Mouse (Mus musculus) MEL (cell line): ENCODE results near the gene Trpt1.

Experiments used
- CTCF ChIP-seq, 3 experiments: IDR thresholded peaks in 2 of 3; conservative IDR thresholded peaks in 1 of 3; 2 replicates each; pipeline ENCODE4 v1.5.1; 2011 to 2012; ENCODE audit warnings: low read length in 3 of 3, low read depth in 2 of 3, mild to moderate bottlenecking in 2 of 3, improper control_type of control experiment in 1 of 3, inconsistent platforms in 1 of 3, mixed read lengths in 1 of 3, moderate library complexity in 1 of 3; ENCODE audit not compliant: control insufficient read depth in 1 of 3, insufficient read depth in 1 of 3, poor library complexity in 1 of 3, severe bottlenecking in 1 of 3
- GABPA ChIP-seq: IDR thresholded peaks from 2 replicates; pipeline ENCODE4 v1.6.1; 2012; ENCODE audit warnings: low read depth, mild to moderate bottlenecking, inconsistent platforms, low read length, improper control_type of control experiment, moderate library complexity
- MAX ChIP-seq: IDR thresholded peaks from 2 replicates; pipeline ENCODE4 v1.6.1; 2011; ENCODE audit warnings: low read length, improper control_type of control experiment
- MEF2A ChIP-seq: IDR thresholded peaks from 2 replicates; pipeline ENCODE4 v1.6.1; 2014; ENCODE audit warnings: low read depth, mild to moderate bottlenecking, inconsistent platforms, low read length, improper control_type of control experiment; ENCODE audit not compliant: poor library complexity, insufficient replicate concordance, severe bottlenecking; ENCODE audit errors: extremely low read depth
- NRF1 ChIP-seq: IDR thresholded peaks from 2 replicates; pipeline ENCODE4 v1.6.1; 2014; ENCODE audit warnings: low read depth, mild to moderate bottlenecking, inconsistent platforms, low read length, improper control_type of control experiment, moderate library complexity; ENCODE audit not compliant: poor library complexity, insufficient read depth, severe bottlenecking
- POLR2A ChIP-seq, 2 experiments: IDR thresholded peaks; 2 replicates each; pipeline ENCODE4 v1.6.1; 2011 to 2012; ENCODE audit warnings: low read length in 2 of 2, mild to moderate bottlenecking in 2 of 2, control low read depth in 1 of 2, improper control_type of control experiment in 1 of 2, low read depth in 1 of 2, moderate library complexity in 1 of 2; ENCODE audit not compliant: control insufficient read depth in 1 of 2, insufficient read depth in 1 of 2, poor library complexity in 1 of 2
- SIN3A ChIP-seq: IDR thresholded peaks from 2 replicates; pipeline ENCODE4 v1.6.1; 2012; ENCODE audit warnings: low read length, improper control_type of control experiment, inconsistent platforms
- TBP ChIP-seq: IDR thresholded peaks from 2 replicates; pipeline ENCODE4 v1.8.0; 2011; ENCODE audit warnings: low read depth, low read length, improper control_type of control experiment
- TCF12 ChIP-seq: IDR thresholded peaks from 2 replicates; pipeline ENCODE4 v1.6.1; 2014; ENCODE audit warnings: low read depth, mild to moderate bottlenecking, inconsistent platforms, low read length, improper control_type of control experiment, moderate library complexity
- ZC3H11A ChIP-seq: IDR thresholded peaks from 2 replicates; pipeline ENCODE4 v1.6.1; 2012; ENCODE audit warnings: low read depth, mild to moderate bottlenecking, inconsistent platforms, low read length, improper control_type of control experiment
- ZMIZ1 ChIP-seq: IDR thresholded peaks from 2 replicates; pipeline ENCODE4 v1.6.1; 2012; ENCODE audit warnings: low read depth, mild to moderate bottlenecking, inconsistent platforms, low read length, improper control_type of control experiment, moderate library complexity

DNA sequence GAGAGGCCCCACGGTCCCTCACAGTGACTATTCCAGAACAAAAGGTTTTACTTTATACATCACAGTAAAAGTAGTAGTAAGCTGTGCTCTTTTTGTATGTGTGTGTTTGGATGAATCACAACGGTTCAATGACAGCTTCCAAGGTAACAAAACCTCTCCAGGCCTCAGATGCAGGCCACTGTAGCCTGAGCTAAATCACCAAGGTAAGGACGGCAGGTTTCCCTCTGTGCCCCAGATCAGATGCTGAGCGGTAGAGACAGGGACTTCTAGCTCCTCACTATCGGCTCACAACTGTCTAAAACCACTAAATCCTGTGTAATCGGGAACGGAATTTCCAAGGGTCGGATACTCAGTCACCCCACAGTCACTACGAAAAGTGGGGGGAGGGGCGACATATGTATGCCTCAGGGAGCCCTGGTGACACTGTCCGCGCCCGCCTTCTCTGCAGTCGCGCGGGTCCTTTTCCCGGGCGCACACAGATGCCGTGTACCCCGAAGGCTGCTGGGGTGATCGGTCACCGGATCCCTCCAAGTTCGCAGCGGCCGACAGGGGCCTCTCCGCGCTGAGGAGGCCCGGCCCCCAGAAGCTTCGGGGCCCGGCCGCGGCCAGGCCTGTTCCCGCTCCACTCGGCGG is 43.3 kb downstream of the Trpt1 start:
- TF ChIP-seq NRF1 (no peak), CTCF (IDR thresholded peaks at IDR 0.05 in 2 of 3, conservative IDR thresholded peaks at IDR 0.05 in 1 of 3; ENCODE audit: control insufficient read depth in 1 of 3, insufficient read depth in 1 of 3, low read depth in 2 of 3, low read length in 3 of 3, poor library complexity in 1 of 3, severe bottlenecking in 1 of 3) (no peak), MAX (peak; percentile 48; the same call in 1 of the 2 replicates), GABPA (no peak), MEF2A (no peak), ZMIZ1 (no peak), SIN3A (0 out of 2 replicates have a peak, but pooled peaks have one; percentile 31), ZC3H11A (no peak), POLR2A (IDR thresholded peaks at IDR 0.05; ENCODE audit: control insufficient read depth in 1 of 2, insufficient read depth in 1 of 2, low read depth in 1 of 2, low read length in 2 of 2, poor library complexity in 1 of 2) (no peak), TBP (no peak), TCF12 (no peak)
